Mouse (Mus musculus) neural tube, embryonic 15.5 days (tissue): Measurements from ENCODE around the gene Tmem203. TPM values are rescaled to one million over a fixed set of nuclear protein-coding genes. Genes with fewer than 3 reads are reported as not detected.

Experiments used
- ATAC-seq: fragments of 200-750 bp; cut with Nextera tagmentation; 2 replicates; pipeline ENCODE4 v1.8.0; 2017; ENCODE audit warnings: mild to moderate bottlenecking, moderate TSS enrichment, moderate library complexity; ENCODE audit not compliant: low FRiP score
- H3K27ac ChIP-seq: fragments of 300-500 bp; sonication (generic); replicated peaks from 2 replicates; pipeline ENCODE4 v1.5.1; 2015; ENCODE audit warnings: mild to moderate bottlenecking, inconsistent platforms
- H3K27me3 ChIP-seq: fragments of 300-500 bp; sonication (generic); replicated peaks from 2 replicates; pipeline ENCODE4 v1.6.1; 2015; ENCODE audit warnings: inconsistent platforms
- H3K36me3 ChIP-seq: fragments of 300-500 bp; sonication (generic); 2 replicates; pipeline ENCODE4 v1.6.1; 2015; ENCODE audit warnings: inconsistent platforms
- H3K4me1 ChIP-seq: fragments of 300-500 bp; sonication (generic); 2 replicates; pipeline ENCODE4 v1.6.1; 2015; ENCODE audit warnings: inconsistent platforms
- H3K4me2 ChIP-seq: fragments of 300-500 bp; sonication (generic); 2 replicates; pipeline ENCODE4 v1.6.1; 2015; ENCODE audit warnings: inconsistent platforms, mild to moderate bottlenecking, moderate library complexity
- H3K4me3 ChIP-seq: fragments of 300-500 bp; sonication (generic); replicated peaks from 2 replicates; pipeline ENCODE4 v1.5.1; 2015; ENCODE audit warnings: mild to moderate bottlenecking, inconsistent platforms
- H3K9ac ChIP-seq: fragments of 300-500 bp; sonication (generic); replicated peaks from 2 replicates; pipeline ENCODE4 v1.6.1; 2015; ENCODE audit warnings: mild to moderate bottlenecking, inconsistent platforms
- H3K9me3 ChIP-seq: fragments of 300-500 bp; sonication (generic); replicated peaks from 2 replicates; pipeline ENCODE4 v1.6.1; 2016; ENCODE audit warnings: inconsistent platforms
- WGBS: fragments of 180-500 bp; shearing (Covaris S2); methylation state at CpG from one replicate; pipeline ENCODE4 v1.1.7; 2015; ENCODE audit warnings: mixed read lengths; 5-methylcytosine and 5-hydroxymethylcytosine counted together
- polyA plus RNA-seq: library from polyadenylated mRNA; unstranded; fragments of >200 nt; fragmentation: Nextera tagmentation; extraction: Ambion mirVana; gene quantifications from 2 replicates; pipeline ENCODE4 v1.2.1, GENCODE M21; 2015

Gene Tmem203
- 17.5 and 17.7 TPM in 2 replicates for polyA plus RNA-seq

DNA sequence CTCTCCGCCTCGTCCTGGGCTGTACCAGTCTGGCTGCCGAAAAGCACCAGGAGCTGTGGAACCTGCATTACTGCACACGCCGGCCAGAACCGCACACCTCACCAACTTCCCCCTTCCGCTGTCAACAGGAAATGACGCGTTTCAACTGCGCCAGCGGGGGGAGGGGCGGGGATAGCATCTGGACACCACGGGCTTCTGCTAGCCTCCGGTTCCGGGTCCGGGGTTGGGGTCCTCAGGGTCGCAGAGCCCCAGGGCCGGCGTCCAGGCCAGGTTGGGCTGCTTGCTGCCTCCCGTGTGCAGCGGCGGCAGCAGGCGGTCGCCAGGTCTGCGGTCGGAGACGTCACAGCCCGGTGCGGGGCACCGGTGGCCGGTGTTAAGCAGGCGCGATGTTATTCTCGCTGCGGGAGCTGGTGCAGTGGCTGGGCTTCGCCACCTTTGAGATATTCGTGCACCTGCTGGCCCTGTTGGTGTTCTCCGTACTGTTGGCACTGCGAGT, at the start of gene Tmem203:
Gene Tmem203, plus strand, starts transcription at position 156 of the 496 bp plus-strand sequence.
- peak within 1 kb of the TSS; percentile 100 for H3K4me3 ChIP-seq
- under 1% methylated on average over 38 of the region's 39 CpGs for WGBS
- no peaks in the 10 kb centered on the region for H3K27me3 ChIP-seq
- H3K4me1 ChIP-seq = peaks cover 29% of the 10 kb centered on the region
- ATAC-seq = peak; percentile 93
- H3K27ac ChIP-seq = peak within 1 kb of the TSS; percentile 83
- peak within 1 kb of the TSS; percentile 95 for H3K4me2 ChIP-seq
- H3K36me3 ChIP-seq = peaks cover 25% of the 10 kb centered on the region
- H3K9me3 ChIP-seq = no peaks in the 10 kb centered on the region
- peak within 1 kb of the TSS; percentile 96 for H3K9ac ChIP-seq

DNA sequence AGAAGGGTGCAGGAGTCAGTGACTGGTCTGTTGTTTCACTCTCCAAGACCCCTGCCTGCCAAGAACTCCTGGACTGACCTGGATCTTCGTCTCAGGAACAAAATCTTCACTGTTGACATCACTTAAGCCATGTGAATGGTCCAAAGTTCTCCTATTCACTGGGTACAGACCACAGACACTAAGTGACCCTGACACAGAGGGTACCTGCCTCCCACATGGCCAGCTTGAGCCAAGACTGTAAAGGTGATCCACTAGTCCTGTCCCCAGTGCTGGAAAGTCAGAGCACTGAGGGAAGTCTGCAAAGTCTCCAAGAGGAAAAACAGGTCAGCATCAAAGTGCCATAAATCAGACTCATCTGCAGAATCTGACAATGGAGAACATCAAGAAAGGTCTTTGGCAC, 47.6 kb upstream of the Tmem203 start:
- Histone ChIP-seq H3K4me1 (peaks cover 43% of the 10 kb centered on the region), H3K4me2 (no peak overlapping the region), H3K27me3 (no peaks in the 10 kb centered on the region), H3K36me3 (peaks cover 63% of the 10 kb centered on the region), H3K9me3 (no peaks in the 10 kb centered on the region), H3K9ac (no peak overlapping the region), H3K4me3 (no peak overlapping the region), H3K27ac (no peak overlapping the region)
- 92% methylated on average over 1 of the region's 1 CpGs for WGBS
- no peak for ATAC-seq

DNA sequence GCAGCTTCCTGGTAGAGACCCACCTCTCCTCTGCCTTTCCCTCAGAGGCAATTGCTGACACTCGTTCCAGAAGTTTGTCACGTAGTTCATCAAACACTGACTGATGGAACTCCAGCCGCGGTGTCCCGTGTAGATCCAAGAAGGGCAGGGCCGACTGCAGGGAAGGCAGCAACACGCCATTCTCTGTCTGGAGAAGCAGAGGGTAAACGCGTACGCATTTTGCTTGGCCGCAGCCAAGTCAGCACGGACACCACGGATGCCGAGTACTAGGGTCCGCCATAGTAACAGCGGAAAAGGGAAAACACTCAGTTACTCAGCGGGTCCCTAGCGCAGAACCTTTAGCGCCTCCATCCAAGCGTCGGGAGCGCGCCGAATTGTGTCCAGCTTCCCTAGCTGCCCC, 44.6 kb upstream of the Tmem203 start:
- Histone ChIP-seq H3K27ac (peak overlapping the region; percentile 89), H3K27me3 (peaks cover 4% of the 10 kb centered on the region; the same call in 1 of the 2 replicates), H3K4me1 (peaks cover 43% of the 10 kb centered on the region), H3K9ac (peak overlapping the region; percentile 80), H3K4me2 (peak overlapping the region; percentile 66), H3K9me3 (no peaks in the 10 kb centered on the region), H3K36me3 (peaks cover 32% of the 10 kb centered on the region), H3K4me3 (peak overlapping the region; percentile 71)
- under 1% methylated on average over 24 of the region's 24 CpGs for WGBS
- no peak; the same call in 1 of the 2 replicates for ATAC-seq

DNA sequence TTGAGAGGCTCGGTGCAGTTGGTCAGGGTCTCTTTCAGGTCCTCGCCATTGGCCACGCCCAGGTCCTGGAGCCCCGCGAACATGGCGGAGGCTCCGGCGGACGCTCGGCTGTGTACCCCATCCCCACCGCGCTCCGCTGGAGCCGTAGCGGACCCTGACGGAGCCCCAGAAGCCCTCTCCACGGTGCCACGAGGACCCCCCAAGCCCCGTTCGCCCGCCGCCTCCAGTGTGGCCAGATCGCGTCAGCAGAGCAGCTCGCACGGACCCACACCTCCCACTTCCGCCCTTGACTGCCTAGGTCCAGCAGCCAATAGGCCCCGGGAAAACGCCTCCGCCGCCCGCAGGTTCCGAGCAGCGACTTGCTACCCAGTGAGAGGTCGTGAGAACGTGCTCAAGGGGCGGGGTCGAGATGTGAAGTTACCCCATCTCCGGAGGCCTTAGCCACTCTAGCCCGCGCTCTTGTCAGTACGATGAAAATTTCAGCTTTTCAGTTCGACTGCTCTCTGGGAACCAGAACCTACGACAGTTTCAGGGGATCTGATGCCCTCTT, 44.0 kb upstream of the Tmem203 start, which contains the start of gene Nelfb:
Gene Nelfb, minus strand, starts transcription at position 369 of the 550 bp plus-strand sequence.
- Histone ChIP-seq H3K27me3 (peaks cover 4% of the 10 kb centered on the region; the same call in 1 of the 2 replicates), H3K27ac (peak within 1 kb of the TSS; percentile 89), H3K36me3 (peaks cover 27% of the 10 kb centered on the region), H3K4me3 (peak within 1 kb of the TSS; percentile 71), H3K4me2 (peak within 1 kb of the TSS; percentile 66), H3K9ac (peak within 1 kb of the TSS; percentile 80), H3K9me3 (no peaks in the 10 kb centered on the region), H3K4me1 (peaks cover 43% of the 10 kb centered on the region)
- under 1% methylated on average over 44 of the region's 44 CpGs for WGBS
- peak; percentile 91 for ATAC-seq

DNA sequence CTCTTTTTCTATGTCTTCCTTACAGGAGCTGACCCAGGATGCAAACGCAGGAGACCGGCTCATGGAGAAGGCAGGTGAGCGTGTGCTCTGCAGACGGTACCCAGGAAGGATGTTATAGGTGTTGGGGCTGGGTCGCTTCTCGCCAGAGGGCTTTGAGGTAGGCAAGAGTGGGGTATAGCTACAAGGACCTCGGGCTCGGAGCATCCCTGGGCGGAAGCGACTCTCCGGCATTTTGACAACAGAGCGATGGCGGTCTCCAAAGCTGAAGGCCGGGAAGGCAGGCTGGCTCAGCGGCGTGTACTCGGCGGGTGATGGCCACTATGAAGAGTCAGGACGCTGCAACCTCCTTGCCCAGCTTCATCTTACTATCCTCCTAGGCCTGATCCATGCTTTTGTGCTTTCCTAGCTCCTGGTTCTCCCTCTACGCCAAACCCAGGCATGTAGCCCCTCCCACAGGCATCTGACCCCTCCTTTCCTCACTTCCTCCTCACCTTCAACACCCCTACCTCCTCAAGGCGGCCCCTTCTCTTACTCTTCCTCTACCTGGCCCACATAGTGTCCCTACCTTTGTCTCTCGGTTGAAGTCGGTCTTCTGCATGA, 41.9 kb upstream of the Tmem203 start:
- Histone ChIP-seq H3K9ac (no peak overlapping the region), H3K36me3 (0 out of 2 replicates have a peak, but pooled peaks cover 7% of the 10 kb centered on the region), H3K4me3 (no peak overlapping the region), H3K27me3 (peaks cover 4% of the 10 kb centered on the region; the same call in 1 of the 2 replicates), H3K4me2 (no peak overlapping the region), H3K4me1 (peaks cover 26% of the 10 kb centered on the region), H3K9me3 (no peaks in the 10 kb centered on the region), H3K27ac (no peak overlapping the region)
- ATAC-seq = no peak
- WGBS = 65% methylated on average over 23 of the region's 23 CpGs

DNA sequence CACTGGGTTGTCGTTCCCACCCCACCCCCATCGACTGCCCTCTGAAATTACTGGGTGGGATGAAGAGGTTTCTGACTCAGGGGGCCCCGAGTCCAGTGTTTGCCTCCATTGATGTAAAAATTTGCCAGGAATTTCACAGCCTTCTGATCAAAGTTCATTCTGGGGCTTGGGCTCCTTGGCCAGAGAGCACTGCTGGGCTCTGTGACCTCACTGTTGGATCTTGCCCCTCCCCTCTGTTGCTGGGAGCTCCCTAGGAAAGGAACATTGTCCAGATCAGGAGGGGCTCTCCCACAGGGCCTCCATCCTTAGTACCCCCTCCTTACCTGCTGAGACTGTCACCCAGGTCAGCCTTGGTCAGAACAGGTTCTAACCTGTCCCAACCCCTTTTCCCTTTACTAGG, 40.8 kb upstream of the Tmem203 start, which contains the start of gene Stpg3:
Gene Stpg3, minus strand, starts transcription at position 194 of the 400 bp plus-strand sequence.
- no peak within 1 kb of the TSS for H3K4me3 ChIP-seq
- no peak for ATAC-seq
- H3K9ac ChIP-seq = no peak within 1 kb of the TSS
- H3K4me2 ChIP-seq = no peak within 1 kb of the TSS
- H3K9me3 ChIP-seq = no peaks in the 10 kb centered on the region
- WGBS = 75% methylated on average over 3 of the region's 3 CpGs
- H3K36me3 ChIP-seq = no peaks in the 10 kb centered on the region
- H3K27ac ChIP-seq = no peak within 1 kb of the TSS
- H3K27me3 ChIP-seq = peaks cover 4% of the 10 kb centered on the region; the same call in 1 of the 2 replicates
- peaks cover 17% of the 10 kb centered on the region for H3K4me1 ChIP-seq

DNA sequence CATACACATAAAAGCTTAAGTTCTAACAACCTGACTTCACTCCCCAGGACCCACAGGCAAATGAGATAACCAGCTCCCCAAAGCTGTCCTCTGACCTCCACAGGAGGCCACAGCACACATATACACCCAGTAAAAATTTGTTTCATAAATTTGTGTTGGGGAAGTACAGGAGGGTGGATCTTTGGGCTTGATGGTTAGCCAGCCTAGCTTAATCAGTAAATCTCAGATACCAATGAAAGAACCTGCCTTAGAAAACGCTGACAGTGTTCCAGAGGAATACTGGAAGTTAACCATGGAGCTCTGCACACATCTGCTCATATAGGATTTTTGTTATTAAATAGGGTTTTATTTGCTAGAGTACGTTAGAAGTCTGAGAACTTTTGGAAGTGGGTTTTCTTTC, 37.6 kb upstream of the Tmem203 start:
- peaks cover 3% of the 10 kb centered on the region; the same call in 1 of the 2 replicates for H3K27me3 ChIP-seq
- no peaks in the 10 kb centered on the region for H3K9me3 ChIP-seq
- 60% methylated on average over 2 of the region's 2 CpGs for WGBS
- no peak overlapping the region for H3K27ac ChIP-seq
- ATAC-seq = no peak
- no peaks in the 10 kb centered on the region for H3K4me1 ChIP-seq
- H3K4me2 ChIP-seq = no peak overlapping the region
- H3K9ac ChIP-seq = no peak overlapping the region
- H3K4me3 ChIP-seq = no peak overlapping the region
- peaks cover 5% of the 10 kb centered on the region; the same call in 1 of the 2 replicates for H3K36me3 ChIP-seq

DNA sequence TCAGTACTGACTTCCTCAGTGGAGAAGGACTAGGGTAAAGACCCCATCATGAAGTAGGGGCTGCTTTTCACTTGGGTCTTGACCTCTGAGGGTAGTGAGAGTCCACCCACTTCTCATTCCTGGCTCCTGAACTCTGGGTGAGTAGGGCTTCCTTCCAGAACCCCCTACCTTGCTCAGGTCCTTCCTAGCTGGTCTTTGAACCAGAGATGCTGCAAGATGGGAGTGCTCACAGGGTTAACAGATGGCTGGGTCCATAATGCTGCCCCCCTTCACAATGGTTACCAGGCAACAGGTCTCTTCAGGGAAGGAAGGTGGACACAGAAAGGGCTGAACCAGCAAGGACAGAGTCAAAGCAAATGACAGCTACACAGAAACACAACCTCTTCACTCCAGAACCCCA, 36.8 kb upstream of the Tmem203 start, which contains the start of gene Fam166a:
Gene Fam166a, plus strand, starts transcription at position 301 of the 400 bp plus-strand sequence.
- ATAC-seq = no peak
- no peak within 1 kb of the TSS for H3K9ac ChIP-seq
- H3K4me3 ChIP-seq = no peak within 1 kb of the TSS
- no peak within 1 kb of the TSS for H3K4me2 ChIP-seq
- H3K4me1 ChIP-seq = peaks cover 4% of the 10 kb centered on the region
- H3K9me3 ChIP-seq = no peaks in the 10 kb centered on the region
- H3K27me3 ChIP-seq = no peaks in the 10 kb centered on the region
- H3K27ac ChIP-seq = no peak within 1 kb of the TSS
- peaks cover 5% of the 10 kb centered on the region; the same call in 1 of the 2 replicates for H3K36me3 ChIP-seq

DNA sequence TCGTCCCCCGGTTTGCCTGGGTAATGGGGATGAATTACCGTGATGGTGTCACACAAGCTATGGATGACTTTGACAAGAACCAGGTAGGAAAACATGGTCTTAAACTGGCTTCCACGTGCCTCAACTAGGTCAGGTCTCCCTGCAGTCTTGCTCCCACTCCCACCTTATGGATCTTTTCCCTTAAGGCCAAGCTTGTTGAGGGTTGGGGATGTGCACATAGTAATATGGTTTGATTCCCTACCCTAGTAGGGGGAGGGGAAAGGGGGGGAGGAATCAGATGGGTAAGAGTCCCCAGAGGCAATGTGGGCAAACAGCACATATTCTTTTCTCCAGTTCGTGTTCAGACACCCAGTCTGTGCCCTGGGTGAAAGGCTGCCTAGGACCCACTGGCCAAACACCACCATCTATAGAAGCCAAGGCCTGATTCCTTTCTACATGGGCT, 33.9 kb upstream of the Tmem203 start:
- peaks cover 5% of the 10 kb centered on the region; the same call in 1 of the 2 replicates for H3K36me3 ChIP-seq
- no peaks in the 10 kb centered on the region for H3K27me3 ChIP-seq
- no peaks in the 10 kb centered on the region for H3K9me3 ChIP-seq
- no peak overlapping the region for H3K9ac ChIP-seq
- no peak for ATAC-seq
- no peak overlapping the region for H3K4me3 ChIP-seq
- WGBS = 75% methylated on average over 5 of the region's 5 CpGs
- H3K27ac ChIP-seq = no peak overlapping the region
- no peak overlapping the region for H3K4me2 ChIP-seq
- peaks cover 18% of the 10 kb centered on the region for H3K4me1 ChIP-seq

DNA sequence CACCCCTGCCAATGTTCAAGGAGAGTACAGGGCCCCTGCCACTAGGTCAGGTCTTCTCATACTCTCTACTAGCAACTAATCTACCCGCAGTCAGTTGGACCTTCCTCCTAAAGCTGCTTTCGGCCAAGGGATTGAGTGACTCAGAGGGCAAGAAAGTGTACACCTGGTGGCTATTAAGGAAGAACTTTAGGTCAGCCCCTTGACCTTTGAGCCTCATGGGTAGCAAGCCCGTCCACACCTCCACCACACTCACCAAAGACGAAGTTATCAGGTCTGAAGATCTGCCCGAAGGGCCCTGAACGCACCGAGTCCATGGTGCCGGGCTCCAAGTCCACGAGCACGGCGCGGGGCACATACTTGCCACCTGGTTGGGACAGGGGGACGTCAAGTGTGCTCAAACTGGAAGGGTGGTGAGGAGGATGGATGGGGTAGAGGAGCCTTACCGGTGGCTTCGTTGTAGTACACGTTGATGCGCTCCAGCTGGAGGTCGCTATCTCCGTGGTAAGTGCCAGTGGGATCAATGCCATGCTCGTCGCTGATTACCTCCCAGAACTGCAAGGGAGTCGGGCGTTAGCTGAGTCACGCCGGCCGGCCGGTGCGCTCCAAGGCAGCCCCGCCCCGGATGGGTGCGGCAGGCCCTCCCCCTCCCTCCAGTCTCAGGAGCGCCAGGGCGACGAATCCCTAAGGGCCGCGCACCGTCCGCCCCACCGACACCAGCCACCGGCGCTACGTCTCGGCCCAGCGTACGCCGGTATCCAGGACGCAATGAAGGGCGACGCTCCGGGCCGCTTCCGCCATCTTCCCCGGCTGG, 31.4 kb upstream of the Tmem203 start:
- H3K27ac ChIP-seq = peak overlapping the region; percentile 96
- H3K9me3 ChIP-seq = no peaks in the 10 kb centered on the region
- H3K4me1 ChIP-seq = peaks cover 27% of the 10 kb centered on the region
- H3K4me3 ChIP-seq = peak overlapping the region; percentile 92
- peak; percentile 22 for ATAC-seq
- H3K36me3 ChIP-seq = peaks cover 5% of the 10 kb centered on the region; the same call in 1 of the 2 replicates
- WGBS = 2% methylated on average over 49 of the region's 53 CpGs
- peak overlapping the region; percentile 94 for H3K4me2 ChIP-seq
- peak overlapping the region; percentile 86 for H3K9ac ChIP-seq
- H3K27me3 ChIP-seq = no peaks in the 10 kb centered on the region

DNA sequence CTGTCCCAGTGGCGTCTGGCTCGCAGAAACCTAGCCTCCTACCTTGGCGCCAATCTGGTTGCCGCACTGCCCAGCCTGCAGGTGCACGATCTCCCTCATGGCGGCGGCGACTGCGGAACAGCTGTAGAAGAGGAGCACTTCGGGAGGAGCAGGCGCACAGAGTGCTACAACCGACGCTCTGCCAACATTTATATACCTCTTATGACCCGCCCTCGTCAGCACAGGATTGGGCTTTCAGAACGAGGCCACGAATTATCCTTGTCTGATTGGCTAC, 30.8 kb upstream of the Tmem203 start, which contains the start of gene Tubb4b:
Gene Tubb4b, minus strand, starts transcription at position 211 of the 274 bp plus-strand sequence.
- Histone ChIP-seq H3K27ac (peak within 1 kb of the TSS; percentile 99), H3K36me3 (peaks cover 5% of the 10 kb centered on the region; the same call in 1 of the 2 replicates), H3K4me3 (peak within 1 kb of the TSS; percentile 92), H3K4me1 (peaks cover 32% of the 10 kb centered on the region), H3K27me3 (no peaks in the 10 kb centered on the region), H3K9me3 (no peaks in the 10 kb centered on the region), H3K4me2 (peak within 1 kb of the TSS; percentile 94), H3K9ac (peak within 1 kb of the TSS; percentile 86)
- 0% methylated on average over 17 of the region's 17 CpGs for WGBS
- ATAC-seq = no peak
